Mouse (Mus musculus) neural tube, embryonic 11.5 days (tissue): ENCODE measurements around the gene Cd247. TPM values are rescaled to one million over a fixed set of nuclear protein-coding genes. Genes with fewer than 3 reads are reported as not detected.

Experiments
- ATAC-seq: fragments of 200-750 bp; cut with Nextera tagmentation; 2 replicates; pipeline ENCODE4 v1.8.0; 2017; ENCODE audit warnings: moderate number of reproducible peaks, mild to moderate bottlenecking, moderate TSS enrichment, moderate library complexity; ENCODE audit not compliant: insufficient read depth, low FRiP score, low TSS enrichment
- DNase-seq: peaks from one replicate; pipeline ENCODE4 v3.0.0-alpha.2; 2015; ENCODE audit warnings: low spot score
- H3K27ac ChIP-seq: fragments of 300-500 bp; sonication (generic); 2 replicates; pipeline ENCODE4 v1.5.1; 2014; ENCODE audit warnings: low read depth, mild to moderate bottlenecking, low read length
- H3K27me3 ChIP-seq: fragments of 300-500 bp; sonication (generic); 2 replicates; pipeline ENCODE4 v1.6.1; 2014; ENCODE audit warnings: mild to moderate bottlenecking, low read length, mixed read lengths; ENCODE audit not compliant: control insufficient read depth, insufficient read depth
- H3K36me3 ChIP-seq: fragments of 300-500 bp; sonication (generic); 2 replicates; pipeline ENCODE4 v1.6.1; 2014; ENCODE audit warnings: mild to moderate bottlenecking, low read length, moderate library complexity, mixed read lengths; ENCODE audit not compliant: control insufficient read depth, insufficient read depth
- H3K4me1 ChIP-seq: fragments of 300-500 bp; sonication (generic); 2 replicates; pipeline ENCODE4 v1.6.1; 2014; ENCODE audit warnings: low read length, mixed read lengths; ENCODE audit not compliant: control insufficient read depth, insufficient read depth
- H3K4me2 ChIP-seq: fragments of 300-500 bp; sonication (generic); 2 replicates; pipeline ENCODE4 v1.6.1; 2014; ENCODE audit warnings: low read depth, mild to moderate bottlenecking, moderate library complexity
- H3K4me3 ChIP-seq: fragments of 300-500 bp; sonication (generic); 2 replicates; pipeline ENCODE4 v1.5.1; 2014; ENCODE audit warnings: low read depth, low read length
- H3K9ac ChIP-seq: fragments of 300-500 bp; sonication (generic); 2 replicates; pipeline ENCODE4 v1.6.1; 2014; ENCODE audit warnings: mild to moderate bottlenecking, low read length
- H3K9me3 ChIP-seq: fragments of 300-500 bp; sonication (generic); 2 replicates; pipeline ENCODE4 v1.6.1; 2016; ENCODE audit warnings: low read length; ENCODE audit not compliant: control insufficient read depth
- WGBS: fragments of 180-500 bp; shearing (Covaris S2); extraction: QIAGEN DNeasy Blood & Tissue Kit; methylation state at CpG from one replicate; pipeline ENCODE4 v1.1.7; 2014; 5-methylcytosine and 5-hydroxymethylcytosine counted together
- polyA plus RNA-seq: library from polyadenylated mRNA; unstranded; fragments of >200 nt; fragmentation: Nextera tagmentation; extraction: Ambion mirVana; gene quantifications from 2 replicates; pipeline ENCODE4 v1.2.1, GENCODE M21; 2014

The Cd247 gene
- polyA plus RNA-seq, 1 experiment from 2014 or later = 0.86 TPM

- H3K4me2 ChIP-seq = no peak overlapping the region
- no peak overlapping the region for H3K27ac ChIP-seq
- no peaks in the 10 kb centered on the region for H3K27me3 ChIP-seq
- no peaks in the 10 kb centered on the region for H3K9me3 ChIP-seq
- DNase-seq (no peak), ATAC-seq (no peak)
- H3K9ac ChIP-seq = no peak overlapping the region
- no peaks in the 10 kb centered on the region for H3K36me3 ChIP-seq
- H3K4me3 ChIP-seq = no peak overlapping the region
- peaks cover 9% of the 10 kb centered on the region; the same call in 1 of the 2 replicates for H3K4me1 ChIP-seq
- WGBS = 82% methylated on average over 5 of the region's 5 CpGs
Observed at GRCm38 (mm10) chr1:165811170-165811569, 22.7 kb downstream of the Cd247 start.

GRCm38 (mm10) chr1:165812775-165813174, 24.3 kb downstream of the Cd247 start:
- no peak overlapping the region for H3K27ac ChIP-seq
- H3K36me3 ChIP-seq = no peaks in the 10 kb centered on the region
- no peak overlapping the region for H3K9ac ChIP-seq
- WGBS = 86% methylated on average over 3 of the region's 3 CpGs
- H3K4me3 ChIP-seq = no peak overlapping the region
- peaks cover 9% of the 10 kb centered on the region; the same call in 1 of the 2 replicates for H3K4me1 ChIP-seq
- H3K4me2 ChIP-seq = no peak overlapping the region
- no peak for ATAC-seq
- DNase-seq = no peak
- H3K27me3 ChIP-seq = peaks cover 6% of the 10 kb centered on the region; the same call in 1 of the 2 replicates
- no peaks in the 10 kb centered on the region for H3K9me3 ChIP-seq

- ATAC-seq = peak; percentile 39; the same call in 1 of the 2 replicates
- Histone ChIP-seq H3K4me2 (no peak overlapping the region), H3K9ac (0 out of 2 replicates have a peak overlapping the region, but pooled peaks have one; percentile 8), H3K27ac (no peak overlapping the region), H3K4me1 (peaks cover 11% of the 10 kb centered on the region; the same call in 1 of the 2 replicates), H3K36me3 (no peaks in the 10 kb centered on the region), H3K9me3 (no peaks in the 10 kb centered on the region), H3K27me3 (peaks cover 6% of the 10 kb centered on the region; the same call in 1 of the 2 replicates), H3K4me3 (no peak overlapping the region)
- DNase-seq = peak; percentile 76
- WGBS = 19% methylated on average over 7 of the region's 7 CpGs
Observed at GRCm38 (mm10) chr1:165814116-165814515, 25.6 kb downstream of the Cd247 start.

GRCm38 (mm10) chr1:165814521-165815278, 26.2 kb downstream of the Cd247 start:
- peak; percentile 38 for DNase-seq

GRCm38 (mm10) chr1:165816391-165816790, 27.9 kb downstream of the Cd247 start:
- no peak for DNase-seq
- 86% methylated on average over 9 of the region's 9 CpGs for WGBS
- no peaks in the 10 kb centered on the region for H3K36me3 ChIP-seq
- no peak for ATAC-seq
- H3K4me3 ChIP-seq = no peak overlapping the region
- no peak overlapping the region for H3K27ac ChIP-seq
- H3K9ac ChIP-seq = no peak overlapping the region
- peaks cover 11% of the 10 kb centered on the region; the same call in 1 of the 2 replicates for H3K4me1 ChIP-seq
- no peak overlapping the region for H3K4me2 ChIP-seq
- no peaks in the 10 kb centered on the region for H3K9me3 ChIP-seq
- peaks cover 6% of the 10 kb centered on the region; the same call in 1 of the 2 replicates for H3K27me3 ChIP-seq

More at GRCm38 (mm10) chr1:165814521-165815278, 26.2 kb downstream of the Cd247 start:
- H3K4me2 ChIP-seq = no peak overlapping the region
- 0 out of 2 replicates have a peak overlapping the region, but pooled peaks have one; percentile 8 for H3K9ac ChIP-seq
- no peaks in the 10 kb centered on the region for H3K9me3 ChIP-seq
- peaks cover 11% of the 10 kb centered on the region; the same call in 1 of the 2 replicates for H3K4me1 ChIP-seq
- H3K4me3 ChIP-seq = no peak overlapping the region
- H3K27ac ChIP-seq = no peak overlapping the region
- ATAC-seq = peak; percentile 7; the same call in 1 of the 2 replicates
- 22% methylated on average over 14 of the region's 14 CpGs for WGBS
- H3K27me3 ChIP-seq = peaks cover 6% of the 10 kb centered on the region; the same call in 1 of the 2 replicates
- H3K36me3 ChIP-seq = no peaks in the 10 kb centered on the region

- H3K27ac ChIP-seq = no peak overlapping the region
- no peak overlapping the region for H3K9ac ChIP-seq
- peaks cover 11% of the 10 kb centered on the region; the same call in 1 of the 2 replicates for H3K4me1 ChIP-seq
- no peak for ATAC-seq
- H3K4me3 ChIP-seq = no peak overlapping the region
- no peak for DNase-seq
- peaks cover 6% of the 10 kb centered on the region; the same call in 1 of the 2 replicates for H3K27me3 ChIP-seq
- no peak overlapping the region for H3K4me2 ChIP-seq
- H3K36me3 ChIP-seq = no peaks in the 10 kb centered on the region
- no peaks in the 10 kb centered on the region for H3K9me3 ChIP-seq
- WGBS = 73% methylated on average over 9 of the region's 9 CpGs
Observed at GRCm38 (mm10) chr1:165817264-165817663, 28.8 kb downstream of the Cd247 start.

GRCm38 (mm10) chr1:165818145-165818860, 29.8 kb downstream of the Cd247 start:
- Histone ChIP-seq H3K4me1 (peaks cover 11% of the 10 kb centered on the region; the same call in 1 of the 2 replicates), H3K4me2 (no peak overlapping the region), H3K4me3 (no peak overlapping the region), H3K27ac (no peak overlapping the region), H3K9me3 (no peaks in the 10 kb centered on the region), H3K9ac (no peak overlapping the region), H3K27me3 (peaks cover 6% of the 10 kb centered on the region; the same call in 1 of the 2 replicates), H3K36me3 (no peaks in the 10 kb centered on the region)
- 35% methylated on average over 8 of the region's 8 CpGs for WGBS
- ATAC-seq (no peak), DNase-seq (no peak)

- ATAC-seq (no peak), DNase-seq (no peak)
- Histone ChIP-seq H3K9ac (no peak overlapping the region), H3K4me1 (peaks cover 8% of the 10 kb centered on the region; the same call in 1 of the 2 replicates), H3K36me3 (no peaks in the 10 kb centered on the region), H3K9me3 (no peaks in the 10 kb centered on the region), H3K4me3 (no peak overlapping the region), H3K27me3 (peaks cover 6% of the 10 kb centered on the region; the same call in 1 of the 2 replicates), H3K4me2 (no peak overlapping the region), H3K27ac (no peak overlapping the region)
- 79% methylated on average over 4 of the region's 4 CpGs for WGBS
Observed at GRCm38 (mm10) chr1:165819147-165819546, 30.7 kb downstream of the Cd247 start.
